Mouse (Mus musculus): ENCODE measurements around the gene Lysmd4. TPM values are rescaled to one million over a fixed set of nuclear protein-coding genes. Genes with fewer than 3 reads are reported as not detected.
"Not testable (repeated sequence)": the region's sequence is repeated elsewhere in the genome, so short reads cannot be mapped to it uniquely, and the experiment has no call there.

Gene Lysmd4
- total and polyA plus RNA-seq, 2 experiments from 2014 or later: 33.2 to 42.2 TPM

- H3K9me3 ChIP-seq (ENCODE audit: low read length): no peaks in the 10 kb centered on the region
- TF ChIP-seq CTCF (IDR thresholded peaks at IDR 0.05): no peak
- H3K9ac ChIP-seq (replicated peaks; ENCODE audit: low read length, poor library complexity, severe bottlenecking): no peak overlapping the region
- ATAC-seq (ENCODE audit: low FRiP score): no peak
- no peaks in the 10 kb centered on the region for H3K27me3 ChIP-seq (ENCODE audit: insufficient read depth, low read length)
- no peak overlapping the region for H3K27ac ChIP-seq (ENCODE audit: low read depth, low read length)
- DNase-seq (ENCODE audit: low spot score): no peak
- H3K4me1 ChIP-seq (ENCODE audit: insufficient read depth, low read length): no peaks in the 10 kb centered on the region
- WGBS: 72% methylated on average over 2 of the region's 2 CpGs
- H3K4me2 ChIP-seq (ENCODE audit: low read depth, low read length, poor library complexity, severe bottlenecking): no peak overlapping the region
- 0 out of 2 replicates have a peak, but pooled peaks cover 4% of the 10 kb centered on the region for H3K36me3 ChIP-seq (ENCODE audit: insufficient read depth, low read length)
- no peak overlapping the region for H3K4me3 ChIP-seq (ENCODE audit: low read depth, low read length)
Measured at GRCm38 (mm10) chr7:67246067-67246466, 23.7 kb downstream of the Lysmd4 start.

- no peaks in the 10 kb centered on the region for H3K4me1 ChIP-seq (ENCODE audit: insufficient read depth, low read length)
- TF ChIP-seq CTCF (IDR thresholded peaks at IDR 0.05): peak; percentile 44
- WGBS: 61% methylated on average over 4 of the region's 4 CpGs
- H3K36me3 ChIP-seq (ENCODE audit: insufficient read depth, low read length): peaks cover 18% of the 10 kb centered on the region; the same call in 1 of the 2 replicates
- H3K27me3 ChIP-seq (ENCODE audit: insufficient read depth, low read length): no peaks in the 10 kb centered on the region
- no peak overlapping the region for H3K9ac ChIP-seq (replicated peaks; ENCODE audit: low read length, poor library complexity, severe bottlenecking)
- H3K9me3 ChIP-seq (ENCODE audit: low read length): no peaks in the 10 kb centered on the region
- DNase-seq (ENCODE audit: low spot score): peak; percentile 79
- no peak overlapping the region for H3K4me2 ChIP-seq (ENCODE audit: low read depth, low read length, poor library complexity, severe bottlenecking)
- no peak overlapping the region for H3K4me3 ChIP-seq (ENCODE audit: low read depth, low read length)
- no peak overlapping the region for H3K27ac ChIP-seq (ENCODE audit: low read depth, low read length)
- no peak for ATAC-seq (ENCODE audit: low FRiP score)
Measured at GRCm38 (mm10) chr7:67259828-67260563, 37.7 kb downstream of the Lysmd4 start.

- H3K4me2 ChIP-seq (ENCODE audit: low read depth, low read length, poor library complexity, severe bottlenecking); DNase-seq (ENCODE audit: low spot score); ATAC-seq (ENCODE audit: low FRiP score); H3K27ac ChIP-seq (ENCODE audit: low read depth, low read length); H3K9me3 ChIP-seq (ENCODE audit: low read length); H3K9ac ChIP-seq (replicated peaks; ENCODE audit: low read length, poor library complexity, severe bottlenecking); H3K4me3 ChIP-seq (ENCODE audit: low read depth, low read length); H3K4me1 ChIP-seq (ENCODE audit: insufficient read depth, low read length); H3K36me3 ChIP-seq (ENCODE audit: insufficient read depth, low read length); H3K27me3 ChIP-seq (ENCODE audit: insufficient read depth, low read length): not testable (repeated sequence)
- WGBS: 94% methylated on average over 4 of the region's 4 CpGs
Measured at GRCm38 (mm10) chr7:67270447-67270846, 48.1 kb downstream of the Lysmd4 start.

GRCm38 (mm10) chr7:67283581-67283980 lies 61.2 kb downstream of the Lysmd4 start:
- Histone ChIP-seq H3K27me3 (ENCODE audit: insufficient read depth, low read length) (no peaks in the 10 kb centered on the region), H3K9me3 (ENCODE audit: low read length) (no peaks in the 10 kb centered on the region), H3K4me1 (ENCODE audit: insufficient read depth, low read length) (no peaks in the 10 kb centered on the region), H3K4me2 (ENCODE audit: low read depth, low read length, poor library complexity, severe bottlenecking) (no peak overlapping the region), H3K36me3 (ENCODE audit: insufficient read depth, low read length) (no peaks in the 10 kb centered on the region), H3K4me3 (ENCODE audit: low read depth, low read length) (no peak overlapping the region), H3K27ac (ENCODE audit: low read depth, low read length) (no peak overlapping the region), H3K9ac (replicated peaks; ENCODE audit: low read length, poor library complexity, severe bottlenecking) (no peak overlapping the region)
- no peak for DNase-seq (ENCODE audit: low spot score)
- ATAC-seq (ENCODE audit: low FRiP score): no peak
- TF ChIP-seq CTCF (IDR thresholded peaks at IDR 0.05): no peak
- 92% methylated on average over 6 of the region's 6 CpGs for WGBS

- no peak for TF ChIP-seq CTCF (IDR thresholded peaks at IDR 0.05)
- Histone ChIP-seq H3K36me3 (ENCODE audit: insufficient read depth, low read length) (no peaks in the 10 kb centered on the region), H3K27ac (ENCODE audit: low read depth, low read length) (no peak overlapping the region), H3K9ac (replicated peaks; ENCODE audit: low read length, poor library complexity, severe bottlenecking) (no peak overlapping the region), H3K4me3 (ENCODE audit: low read depth, low read length) (no peak overlapping the region), H3K4me2 (ENCODE audit: low read depth, low read length, poor library complexity, severe bottlenecking) (no peak overlapping the region), H3K9me3 (ENCODE audit: low read length) (no peaks in the 10 kb centered on the region), H3K4me1 (ENCODE audit: insufficient read depth, low read length) (no peaks in the 10 kb centered on the region), H3K27me3 (ENCODE audit: insufficient read depth, low read length) (no peaks in the 10 kb centered on the region)
- no peak for ATAC-seq (ENCODE audit: low FRiP score)
- 91% methylated on average over 4 of the region's 4 CpGs for WGBS
- no peak for DNase-seq (ENCODE audit: low spot score)
Measured at GRCm38 (mm10) chr7:67287456-67287855, 65.1 kb downstream of the Lysmd4 start.

- DNase-seq (ENCODE audit: low spot score) (no peak), ATAC-seq (ENCODE audit: low FRiP score) (no peak)
- no peaks in the 10 kb centered on the region for H3K4me1 ChIP-seq (ENCODE audit: insufficient read depth, low read length)
- no peaks in the 10 kb centered on the region for H3K36me3 ChIP-seq (ENCODE audit: insufficient read depth, low read length)
- no peak overlapping the region for H3K27ac ChIP-seq (ENCODE audit: low read depth, low read length)
- 79% methylated on average over 1 of the region's 1 CpGs for WGBS
- no peak for TF ChIP-seq CTCF (IDR thresholded peaks at IDR 0.05)
- no peak overlapping the region for H3K9ac ChIP-seq (replicated peaks; ENCODE audit: low read length, poor library complexity, severe bottlenecking)
- no peak overlapping the region for H3K4me3 ChIP-seq (ENCODE audit: low read depth, low read length)
- H3K4me2 ChIP-seq (ENCODE audit: low read depth, low read length, poor library complexity, severe bottlenecking): no peak overlapping the region
- no peaks in the 10 kb centered on the region for H3K9me3 ChIP-seq (ENCODE audit: low read length)
- no peaks in the 10 kb centered on the region for H3K27me3 ChIP-seq (ENCODE audit: insufficient read depth, low read length)
Measured at GRCm38 (mm10) chr7:67291356-67291755, 69.0 kb downstream of the Lysmd4 start.
